Mouse (Mus musculus): Measurements from ENCODE around the gene E130116L18Rik. TPM values are rescaled to one million over a fixed set of nuclear protein-coding genes. Genes with fewer than 3 reads are reported as not detected.
"Not testable (repeated sequence)": the region's sequence is repeated elsewhere in the genome, so short reads cannot be mapped to it uniquely, and the experiment has no call there.

Gene E130116L18Rik
- total RNA-seq, 2 experiments from 2014 or later = not detected

GRCm38 (mm10) chr5:25181004-25181531 is 41.9 kb downstream of the E130116L18Rik start, which contains the start of gene Galntl5:
Gene Galntl5, plus strand, starts transcription at chr5:25181460.
- no peak for DNase-seq

- no peak for DNase-seq
Measured at GRCm38 (mm10) chr5:25179936-25180488, 42.9 kb downstream of the E130116L18Rik start.

GRCm38 (mm10) chr5:25179284-25179683 is 43.7 kb downstream of the E130116L18Rik start:
- DNase-seq = no peak

GRCm38 (mm10) chr5:25178543-25178942 is 44.4 kb downstream of the E130116L18Rik start:
- not testable (repeated sequence) for DNase-seq

GRCm38 (mm10) chr5:25177937-25178336 is 45.0 kb downstream of the E130116L18Rik start:
- not testable (repeated sequence) for DNase-seq

Other genes with a start within 250 kb of the E130116L18Rik start
- gene Prkag2, start 122.5 kb downstream of the E130116L18Rik start, total RNA-seq (2021) = 10 to 100 TPM in 1 of 2 experiments, 1 to 10 TPM in 1; 9.4 to 20.5 TPM
- gene Galntl5, start 41.7 kb downstream of the E130116L18Rik start, total RNA-seq (2021) = not detected
- gene Galnt11, start 1.2 kb downstream of the E130116L18Rik start, total RNA-seq (2021) = 10 to 100 TPM; 10.4 to 12.5 TPM